Mouse (Mus musculus) heart, postnatal 4 days (tissue): ENCODE measurements around the gene Trappc12. TPM values are rescaled to one million over a fixed set of nuclear protein-coding genes. Genes with fewer than 3 reads are reported as not detected.

Experiments used
- DNase-seq: peaks from one replicate; pipeline ENCODE4 v3.0.0; 2021
- microRNA-seq, 2 experiments: library from miRNA; unstranded; fragments of <30 nt; microRNA quantifications; one replicate each; pipeline ENCODE4 v1.2.0; 2021 to 2022
- total RNA-seq, 2 experiments: library from RNA; stranded (reverse); gene quantifications; 2 replicates each; pipeline ENCODE4 v1.2.3; 2021

Gene Trappc12
- total RNA-seq, 2 experiments from 2014 or later = 24.7 to 25.8 TPM

- no peak for DNase-seq
Measured at GRCm38 (mm10) chr12:28686199-28686879, 63.9 kb downstream of the Trappc12 start.

- DNase-seq = no peak
Measured at GRCm38 (mm10) chr12:28685771-28686170, 64.5 kb downstream of the Trappc12 start.

- DNase-seq = no peak
Measured at GRCm38 (mm10) chr12:28684674-28685073, 65.6 kb downstream of the Trappc12 start.

- no peak for DNase-seq
Measured at GRCm38 (mm10) chr12:28675925-28676209, 74.4 kb downstream of the Trappc12 start.

- DNase-seq = peak; percentile 81
Measured at GRCm38 (mm10) chr12:28675121-28675924, 74.9 kb downstream of the Trappc12 start, which contains the start of gene Adi1. Gene Adi1, plus strand, starts transcription at chr12:28675231.

- no peak for DNase-seq
Measured at GRCm38 (mm10) chr12:28674038-28674720, 76.1 kb downstream of the Trappc12 start.

- no peak for DNase-seq
Measured at GRCm38 (mm10) chr12:28667287-28667686, 83.0 kb downstream of the Trappc12 start.

GRCm38 (mm10) chr12:28666734-28667133, 83.5 kb downstream of the Trappc12 start:
- DNase-seq = no peak

GRCm38 (mm10) chr12:28662628-28663027, 87.6 kb downstream of the Trappc12 start:
- DNase-seq = no peak

- peak; percentile 90 for DNase-seq
Measured at GRCm38 (mm10) chr12:28649141-28650110, 100.8 kb downstream of the Trappc12 start, which contains the start of gene Rnaseh1. Gene Rnaseh1, plus strand, starts transcription at chr12:28649602.

Small RNAs within 50 kb of the gene (microRNA-seq; reads per million reads assigned to microRNA genes)
- gene Mir6937 = 0 to 0.82 reads per million in 2 experiments

Other genes starting within 250 kb of the Trappc12 start
- gene Dcdc2c, start 198.1 kb downstream of the Trappc12 start, total RNA-seq = under 1 TPM in 1 of 2 experiments, not detected in 1; 0.18 TPM
- gene Allc, start 167.9 kb downstream of the Trappc12 start, total RNA-seq = not detected
- gene Colec11, start 127.1 kb downstream of the Trappc12 start, total RNA-seq = 10 to 100 TPM; 16.4 to 16.9 TPM
- gene Rps7, start 114.5 kb downstream of the Trappc12 start, total RNA-seq = 100 to 1,000 TPM; 469 to 537 TPM
- gene Rnaseh1, start 100.9 kb downstream of the Trappc12 start, total RNA-seq = 1 to 10 TPM; 9.0 to 9.4 TPM
- gene Adi1, start 75.2 kb downstream of the Trappc12 start, total RNA-seq = 10 to 100 TPM; 27.5 to 31.5 TPM
- gene Eipr1, start 1.3 kb upstream of the Trappc12 start, total RNA-seq = 10 to 100 TPM; 11.8 to 13.4 TPM